Mouse (Mus musculus) liver, adult (tissue): ENCODE results near the gene Mpig6b.

ENCODE experiments used
- GATA4 ChIP-seq: IDR thresholded peaks from 2 replicates; pipeline ENCODE4 v1.6.1; 2014; ENCODE audit warnings: mild to moderate bottlenecking, low read length; ENCODE audit not compliant: insufficient replicate concordance

The Mpig6b gene

GRCm38 (mm10) chr17:35023756-35024155 is 42.2 kb downstream of the Mpig6b start:
- TF ChIP-seq GATA4, result no peak

GRCm38 (mm10) chr17:35023221-35023620 is 42.8 kb downstream of the Mpig6b start:
- no peak for TF ChIP-seq GATA4

GRCm38 (mm10) chr17:35022541-35023060 is 43.4 kb downstream of the Mpig6b start:
- no peak for TF ChIP-seq GATA4

GRCm38 (mm10) chr17:35021842-35022477 is 44.0 kb downstream of the Mpig6b start:
- peak; percentile 100 for TF ChIP-seq GATA4

- peak; percentile 36; the same call in 1 of the 2 replicates for TF ChIP-seq GATA4
Observed at GRCm38 (mm10) chr17:35021163-35021808, 44.7 kb downstream of the Mpig6b start.

- TF ChIP-seq GATA4, result no peak
Observed at GRCm38 (mm10) chr17:35020551-35020950, 45.4 kb downstream of the Mpig6b start.

- no peak for TF ChIP-seq GATA4
Observed at GRCm38 (mm10) chr17:35019894-35020293, 46.1 kb downstream of the Mpig6b start.

- TF ChIP-seq GATA4, result no peak
Observed at GRCm38 (mm10) chr17:35018171-35018570, 47.8 kb downstream of the Mpig6b start.

GRCm38 (mm10) chr17:35017706-35018030 is 48.3 kb downstream of the Mpig6b start:
- TF ChIP-seq GATA4, result no peak

GRCm38 (mm10) chr17:35016791-35017705 is 48.9 kb downstream of the Mpig6b start:
- no peak for TF ChIP-seq GATA4

- TF ChIP-seq GATA4, result no peak
Observed at GRCm38 (mm10) chr17:35016376-35016775, 49.6 kb downstream of the Mpig6b start, which contains the start of gene Vwa7. TSS of gene Vwa7 (plus strand) at chr17:35016579.

- TF ChIP-seq GATA4, result no peak
Observed at GRCm38 (mm10) chr17:35015296-35015695, 50.7 kb downstream of the Mpig6b start.

- TF ChIP-seq GATA4, result no peak
Observed at GRCm38 (mm10) chr17:35013221-35013620, 52.8 kb downstream of the Mpig6b start.
